Comparison of ENCODE assay signal across 8 mouse cellular contexts in genomic region chr2:57116366-57117200, GRCm38 (mm10). TPM values are rescaled to one million over a fixed set of nuclear protein-coding genes. Genes with fewer than 3 reads are reported as not detected.
DNase-seq lines count a peak whose midpoint lies in the region; ATAC-seq lines count a peak whose summit lies in the region.

No protein-coding gene starts in this region.

- peak overlapping the region; percentile 97 for H3K4me2 ChIP-seq in hindbrain, embryonic 12.5 days (replicated peaks)

- H3K9ac ChIP-seq in hindbrain, embryonic 12.5 days, result peak overlapping the region; percentile 66

- WGBS in hindbrain, embryonic 12.5 days, result under 1% methylated on average over 45 of the region's 47 CpGs

- H3K9me3 ChIP-seq in hindbrain, embryonic 12.5 days (replicated peaks), result 0 out of 2 replicates have a peak, but pooled peaks cover 4% of the 10 kb centered on the region

- DNase-seq in T-cell, adult 2 months (ENCODE audit: low spot score), result peak; percentile 58
- DNase-seq in cerebellum, adult 9-11 months, result peak; percentile 83
- peak; percentile 24 to 35 for DNase-seq in frontal cortex, postnatal 14 days (ENCODE audit: low spot score in 2 of 2)
- DNase-seq in layer of hippocampus, postnatal 25 days (ENCODE audit: extremely low spot score in 1 of 2, low spot score in 1 of 2), result peak; percentile 52 to 60
- peak; percentile 90 to 91 for DNase-seq in lung, postnatal 4 days
- peak; percentile 66 for DNase-seq in right cerebral cortex, adult 18-20 months
- DNase-seq in urinary bladder, postnatal 4 days (ENCODE audit: low spot score in 2 of 2), result peak; percentile 64 to 76

- H3K4me1 ChIP-seq in hindbrain, embryonic 12.5 days, result peaks cover 29% of the 10 kb centered on the region

- H3K36me3 ChIP-seq in hindbrain, embryonic 12.5 days, result no peaks in the 10 kb centered on the region

- H3K4me3 ChIP-seq in hindbrain, embryonic 12.5 days, result peak overlapping the region; percentile 78

- H3K27ac ChIP-seq in hindbrain, embryonic 12.5 days, result peak overlapping the region; percentile 66

- peak; percentile 29 for ATAC-seq in hindbrain, embryonic 12.5 days (ENCODE audit: low FRiP score)

- peaks cover 40% of the 10 kb centered on the region for H3K27me3 ChIP-seq in hindbrain, embryonic 12.5 days

RNA-seq across cellular contexts. Expression of gene Nr4a2, which starts 7.2 kb away (rescaled TPM):
- polyA plus RNA-seq in hindbrain, embryonic 12.5 days (2016; fragmentation: Nextera tagmentation; extraction: Ambion mirVana), result 21.3 and 28.1 TPM in 2 replicates
- total RNA-seq in layer of hippocampus, postnatal 25 days (2021), result 10 to 100 TPM; 51.6 to 55.1 TPM

Comparison
In these comparisons a context has a peak if more than half of its experiments do, and no peak if none do; other contexts are left out.
1. Peak in every context shown above with its lines: DNase-seq, ATAC-seq, H3K4me3 ChIP-seq and H3K27ac ChIP-seq.
2. DNase-seq: peak in every context shown above with its lines; median percentile 90 in lung, postnatal 4 days; 83 in cerebellum, adult 9-11 months; 70 in urinary bladder, postnatal 4 days; 66 in right cerebral cortex, adult 18-20 months; 58 in T-cell, adult 2 months; 56 in layer of hippocampus, postnatal 25 days; 30 in frontal cortex, postnatal 14 days.